Mouse (Mus musculus) intestine, postnatal 0 days (tissue): ENCODE measurements around the gene Tnfsf9. TPM values are rescaled to one million over a fixed set of nuclear protein-coding genes. Genes with fewer than 3 reads are reported as not detected.

Source experiments
- ATAC-seq: fragments of 200-750 bp; cut with Nextera tagmentation; 2 replicates; pipeline ENCODE4 v1.8.0; 2017; ENCODE audit warnings: mild to moderate bottlenecking, moderate TSS enrichment, moderate library complexity
- H3K27ac ChIP-seq: fragments of 300-500 bp; sonication (generic); 2 replicates; pipeline ENCODE4 v1.5.1; 2014; ENCODE audit warnings: mild to moderate bottlenecking, low read depth, low read length, moderate library complexity
- H3K27me3 ChIP-seq: fragments of 300-500 bp; sonication (generic); replicated peaks from 2 replicates; pipeline ENCODE4 v1.6.1; 2014; ENCODE audit warnings: low read length, mixed read lengths; ENCODE audit not compliant: control insufficient read depth, insufficient read depth
- H3K36me3 ChIP-seq: fragments of 300-500 bp; sonication (generic); 2 replicates; pipeline ENCODE4 v1.6.1; 2014; ENCODE audit warnings: mild to moderate bottlenecking, moderate library complexity; ENCODE audit not compliant: control insufficient read depth, insufficient read depth
- H3K4me1 ChIP-seq: fragments of 300-500 bp; sonication (generic); replicated peaks from 2 replicates; pipeline ENCODE4 v1.6.1; 2014; ENCODE audit warnings: antibody characterized with exemption, low read length, mixed read lengths; ENCODE audit not compliant: control insufficient read depth, insufficient read depth
- H3K4me2 ChIP-seq: fragments of 300-500 bp; sonication (generic); replicated peaks from 2 replicates; pipeline ENCODE4 v1.6.1; 2014; ENCODE audit warnings: low read depth, mild to moderate bottlenecking, moderate library complexity
- H3K4me3 ChIP-seq: fragments of 300-500 bp; sonication (generic); 2 replicates; pipeline ENCODE4 v1.5.1; 2014; ENCODE audit warnings: low read depth, low read length
- H3K9ac ChIP-seq: fragments of 300-500 bp; sonication (generic); 2 replicates; pipeline ENCODE4 v1.6.1; 2014; ENCODE audit warnings: mild to moderate bottlenecking, low read depth, low read length
- H3K9me3 ChIP-seq: fragments of 300-500 bp; sonication (generic); 2 replicates; pipeline ENCODE4 v1.6.1; 2016; ENCODE audit warnings: mixed run types; ENCODE audit not compliant: control insufficient read depth
- CTCF ChIP-seq: sonication (generic); IDR thresholded peaks from 2 replicates; pipeline ENCODE4 v1.5.1; 2016; ENCODE audit warnings: low read depth, mild to moderate bottlenecking, control low read depth, antibody characterized with exemption, moderate library complexity
- WGBS: fragments of 180-500 bp; shearing (Covaris S2); extraction: QIAGEN DNeasy Blood & Tissue Kit; methylation state at CpG from one replicate; pipeline ENCODE4 v1.1.7; 2014; 5-methylcytosine and 5-hydroxymethylcytosine counted together
- polyA plus RNA-seq: library from polyadenylated mRNA; unstranded; fragments of >200 nt; fragmentation: Nextera tagmentation; extraction: Ambion mirVana; gene quantifications from 2 replicates; pipeline ENCODE4 v1.2.1, GENCODE M21; 2015

Gene Tnfsf9
- polyA plus RNA-seq, 1 experiment from 2014 or later = 1.6 TPM

- no peak overlapping the region for H3K9ac ChIP-seq
- WGBS = 7% methylated on average over 11 of the region's 11 CpGs
Observed at GRCm38 (mm10) chr17:57070699-57071098, 34.4 kb upstream of the Tnfsf9 start.

GRCm38 (mm10) chr17:57076916-57077315 lies 28.2 kb upstream of the Tnfsf9 start:
- Histone ChIP-seq H3K27me3 (no peaks in the 10 kb centered on the region), H3K4me1 (no peaks in the 10 kb centered on the region), H3K4me3 (no peak overlapping the region), H3K4me2 (no peak overlapping the region), H3K9ac (no peak overlapping the region), H3K27ac (no peak overlapping the region), H3K9me3 (no peaks in the 10 kb centered on the region), H3K36me3 (no peaks in the 10 kb centered on the region)
- TF ChIP-seq CTCF = no peak
- ATAC-seq = no peak
- 31% methylated on average over 3 of the region's 3 CpGs for WGBS

More at GRCm38 (mm10) chr17:57070699-57071098, 34.4 kb upstream of the Tnfsf9 start:
- no peak overlapping the region for H3K4me3 ChIP-seq
- no peak for TF ChIP-seq CTCF
- H3K4me2 ChIP-seq = peak overlapping the region; percentile 22; the same call in 1 of the 2 replicates
- H3K36me3 ChIP-seq = peaks cover 12% of the 10 kb centered on the region; the same call in 1 of the 2 replicates
- no peaks in the 10 kb centered on the region for H3K27me3 ChIP-seq
- H3K9me3 ChIP-seq = no peaks in the 10 kb centered on the region
- peak; percentile 70 for ATAC-seq
- H3K4me1 ChIP-seq = no peaks in the 10 kb centered on the region
- H3K27ac ChIP-seq = no peak overlapping the region

- Histone ChIP-seq H3K4me3 (no peak within 1 kb of the TSS), H3K27ac (no peak within 1 kb of the TSS), H3K4me1 (no peaks in the 10 kb centered on the region), H3K9me3 (no peaks in the 10 kb centered on the region), H3K27me3 (no peaks in the 10 kb centered on the region), H3K9ac (no peak within 1 kb of the TSS; the same call in 1 of the 2 replicates), H3K36me3 (no peaks in the 10 kb centered on the region), H3K4me2 (0 out of 2 replicates have a peak within 1 kb of the TSS, but pooled peaks have one; percentile 6)
- 41% methylated on average over 6 of the region's 6 CpGs for WGBS
- no peak for ATAC-seq
- no peak for TF ChIP-seq CTCF
Observed at GRCm38 (mm10) chr17:57078336-57078735, 26.8 kb upstream of the Tnfsf9 start, which contains the start of gene Dennd1c. Gene Dennd1c (minus strand): TSS chr17:57078514.

GRCm38 (mm10) chr17:57079919-57080318 lies 25.2 kb upstream of the Tnfsf9 start:
- Histone ChIP-seq H3K36me3 (no peaks in the 10 kb centered on the region), H3K4me1 (no peaks in the 10 kb centered on the region), H3K9ac (no peak overlapping the region), H3K9me3 (no peaks in the 10 kb centered on the region), H3K27ac (no peak overlapping the region), H3K27me3 (no peaks in the 10 kb centered on the region), H3K4me3 (no peak overlapping the region), H3K4me2 (no peak overlapping the region)
- 41% methylated on average over 3 of the region's 3 CpGs for WGBS
- no peak for TF ChIP-seq CTCF
- no peak for ATAC-seq

- WGBS = 93% methylated on average over 31 of the region's 31 CpGs
- H3K36me3 ChIP-seq = no peaks in the 10 kb centered on the region
- no peak for TF ChIP-seq CTCF
- no peaks in the 10 kb centered on the region for H3K4me1 ChIP-seq
- H3K27me3 ChIP-seq = no peaks in the 10 kb centered on the region
- no peak overlapping the region for H3K27ac ChIP-seq
- no peaks in the 10 kb centered on the region for H3K9me3 ChIP-seq
- H3K4me3 ChIP-seq = no peak overlapping the region
- no peak overlapping the region for H3K4me2 ChIP-seq
- ATAC-seq = no peak
- no peak overlapping the region for H3K9ac ChIP-seq
Observed at GRCm38 (mm10) chr17:57081234-57081842, 23.8 kb upstream of the Tnfsf9 start.

- no peak overlapping the region for H3K27ac ChIP-seq
- no peaks in the 10 kb centered on the region for H3K36me3 ChIP-seq
- H3K27me3 ChIP-seq = no peaks in the 10 kb centered on the region
- 76% methylated on average over 5 of the region's 5 CpGs for WGBS
- H3K4me1 ChIP-seq = no peaks in the 10 kb centered on the region
- H3K4me2 ChIP-seq = no peak overlapping the region
- ATAC-seq = no peak
- no peaks in the 10 kb centered on the region for H3K9me3 ChIP-seq
- TF ChIP-seq CTCF = no peak
- H3K9ac ChIP-seq = no peak overlapping the region
- no peak overlapping the region for H3K4me3 ChIP-seq
Observed at GRCm38 (mm10) chr17:57082481-57082880, 22.6 kb upstream of the Tnfsf9 start.
